Mouse (Mus musculus) erythroblast, adult 5-6 weeks (primary cell): Measurements from ENCODE around the gene Abhd18. TPM values are rescaled to one million over a fixed set of nuclear protein-coding genes. Genes with fewer than 3 reads are reported as not detected.
"Not testable (repeated sequence)": the region's sequence is repeated elsewhere in the genome, so short reads cannot be mapped to it uniquely, and the experiment has no call there.

Experiments
- ATAC-seq: replicated peaks from 2 replicates; pipeline ENCODE4 v1.8.0; 2016; ENCODE audit warnings: moderate number of reproducible peaks, mild to moderate bottlenecking, moderate TSS enrichment, inconsistent platforms; ENCODE audit not compliant: poor library complexity, low FRiP score, severe bottlenecking
- total RNA-seq, 2 experiments: library from RNA; stranded (forward) in 1 of 2; stranded (reverse) in 1 of 2; fragments of 150-400 nt in 1 of 2; fragments of 200-764, 138-1000 nt in 1 of 2; gene quantifications; 2 replicates each; pipeline versions ENCODE4 v1.2.3 to v1.2.4; 2015 to 2017; ENCODE audit warnings: low replicate concordance in 2 of 2

Gene Abhd18
- total RNA-seq (2015; ENCODE audit: low replicate concordance), result 17.7 and 23.8 TPM in 2 replicates
- total RNA-seq (2017; ENCODE audit: low replicate concordance), result 34.3 and 36.9 TPM in 2 replicates

GRCm38 (mm10) chr3:40846957-40847017 is at the start of gene Abhd18:
Abhd18 (plus strand) TSS chr3:40846970.
- not testable (repeated sequence) for ATAC-seq

- ATAC-seq, result no peak
These were observed 48.7 kb upstream of the Abhd18 start for GRCm38 (mm10) chr3:40798054-40798453.

GRCm38 (mm10) chr3:40798500-40798899 is 48.3 kb upstream of the Abhd18 start:
- ATAC-seq, result peak; percentile 81

- peak; percentile 89 for ATAC-seq
These were observed 47.0 kb upstream of the Abhd18 start, which contains the start of gene Plk4 for GRCm38 (mm10) chr3:40799530-40800372. Plk4 (plus strand) TSS chr3:40800019.

- peak; percentile 67 for ATAC-seq
These were observed 46.4 kb upstream of the Abhd18 start for GRCm38 (mm10) chr3:40800373-40800823.

GRCm38 (mm10) chr3:40806871-40807270 is 39.9 kb upstream of the Abhd18 start:
- no peak for ATAC-seq

GRCm38 (mm10) chr3:40808686-40809085 is 38.1 kb upstream of the Abhd18 start:
- no peak for ATAC-seq

GRCm38 (mm10) chr3:40809894-40810293 is 36.9 kb upstream of the Abhd18 start:
- ATAC-seq, result no peak

GRCm38 (mm10) chr3:40813275-40813674 is 33.5 kb upstream of the Abhd18 start:
- no peak for ATAC-seq

- not testable (repeated sequence) for ATAC-seq
These were observed 1.2 kb upstream of the Abhd18 start for GRCm38 (mm10) chr3:40845521-40845920.

GRCm38 (mm10) chr3:40846473-40846956 is 255 bp upstream of the Abhd18 start, which contains the start of gene Mfsd8:
Mfsd8 (minus strand) TSS chr3:40846886.
- peak; percentile 95 for ATAC-seq

GRCm38 (mm10) chr3:40847018-40847417 is 248 bp downstream of the Abhd18 start:
- peak; percentile 70 for ATAC-seq

- not testable (repeated sequence) for ATAC-seq
These were observed 1.2 kb downstream of the Abhd18 start for GRCm38 (mm10) chr3:40847936-40848335.

GRCm38 (mm10) chr3:40853123-40853738 is 6.5 kb downstream of the Abhd18 start:
- ATAC-seq, result not testable (repeated sequence)

- ATAC-seq, result peak; percentile 96
These were observed 47.1 kb downstream of the Abhd18 start for GRCm38 (mm10) chr3:40893816-40894258.

- not testable (repeated sequence) for ATAC-seq
These were observed 47.6 kb downstream of the Abhd18 start for GRCm38 (mm10) chr3:40894336-40894735.

- ATAC-seq, result not testable (repeated sequence)
These were observed 55.7 kb downstream of the Abhd18 start, which contains the start of gene 1700034I23Rik for GRCm38 (mm10) chr3:40902443-40902842. 1700034I23Rik (minus strand) TSS chr3:40902543.

- no peak for ATAC-seq
These were observed 91.4 kb downstream of the Abhd18 start for GRCm38 (mm10) chr3:40938189-40938588.

- no peak for ATAC-seq
These were observed 91.8 kb downstream of the Abhd18 start for GRCm38 (mm10) chr3:40938592-40938991.

GRCm38 (mm10) chr3:40939019-40939418 is 92.2 kb downstream of the Abhd18 start:
- no peak for ATAC-seq
